Mouse (Mus musculus): ENCODE measurements at regions not wholly inside any gene's neighbourhood (a gene's known extent, or its start where the extent isn't known, plus 50 kb on each side); places are given as distances from the start of the nearest gene placed in this dataset.

DNA sequence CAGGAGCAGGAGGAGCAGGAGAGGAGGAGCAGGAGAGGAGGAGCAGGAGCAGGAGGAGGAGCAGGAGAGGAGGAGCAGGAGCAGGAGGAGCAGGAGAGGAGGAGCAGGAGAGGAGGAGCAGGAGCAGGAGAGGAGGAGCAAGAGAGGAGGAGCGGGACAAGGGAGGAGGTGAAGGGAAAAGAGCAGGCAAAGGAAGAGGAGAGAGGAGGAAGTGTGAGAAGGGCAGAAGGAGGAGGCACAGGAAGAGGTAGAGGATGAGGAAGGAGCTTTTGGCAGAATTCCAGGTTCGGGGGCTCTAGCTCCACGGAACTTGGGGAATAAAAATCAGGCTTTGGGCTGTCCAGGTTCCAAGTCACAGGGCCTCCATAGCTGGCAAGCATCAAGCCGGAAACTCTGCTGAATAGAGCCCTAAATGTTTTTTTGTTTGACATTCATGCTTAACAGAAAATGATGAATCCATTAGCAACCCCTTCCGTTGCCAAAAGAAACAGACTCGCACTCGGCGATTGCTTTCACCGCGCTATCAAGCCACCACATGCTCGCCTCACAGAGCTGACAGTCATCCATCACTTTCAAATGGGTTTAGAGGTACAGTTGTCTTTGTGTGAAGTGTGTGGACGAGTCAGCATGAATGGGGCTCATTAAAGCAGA is 528.7 kb upstream of the Atp11b start:
- Histone ChIP-seq H3K4me1 (replicated peaks; ENCODE audit: insufficient read depth, low read length) (no peaks in the 10 kb centered on the region), H3K4me3 (replicated peaks; ENCODE audit: low read depth, low read length) (no peak overlapping the region), H3K4me2 (ENCODE audit: low read length) (peak overlapping the region; percentile 33), H3K9ac (ENCODE audit: low read depth, low read length) (no peak overlapping the region), H3K27me3 (ENCODE audit: insufficient read depth, low read length) (no peaks in the 10 kb centered on the region), H3K9me3 (replicated peaks; ENCODE audit: low read length) (no peaks in the 10 kb centered on the region), H3K36me3 (ENCODE audit: insufficient read depth, low read length) (no peaks in the 10 kb centered on the region), H3K27ac (no peak overlapping the region)
- ATAC-seq (replicated peaks; ENCODE audit: low FRiP score, low read depth) (no peak), DNase-seq (ENCODE audit: low spot score) (peak; percentile 71)
- no peak for TF ChIP-seq CTCF (IDR thresholded peaks at IDR 0.05; ENCODE audit: low read depth)
- 12% methylated on average over 12 of the region's 12 CpGs for WGBS

DNA sequence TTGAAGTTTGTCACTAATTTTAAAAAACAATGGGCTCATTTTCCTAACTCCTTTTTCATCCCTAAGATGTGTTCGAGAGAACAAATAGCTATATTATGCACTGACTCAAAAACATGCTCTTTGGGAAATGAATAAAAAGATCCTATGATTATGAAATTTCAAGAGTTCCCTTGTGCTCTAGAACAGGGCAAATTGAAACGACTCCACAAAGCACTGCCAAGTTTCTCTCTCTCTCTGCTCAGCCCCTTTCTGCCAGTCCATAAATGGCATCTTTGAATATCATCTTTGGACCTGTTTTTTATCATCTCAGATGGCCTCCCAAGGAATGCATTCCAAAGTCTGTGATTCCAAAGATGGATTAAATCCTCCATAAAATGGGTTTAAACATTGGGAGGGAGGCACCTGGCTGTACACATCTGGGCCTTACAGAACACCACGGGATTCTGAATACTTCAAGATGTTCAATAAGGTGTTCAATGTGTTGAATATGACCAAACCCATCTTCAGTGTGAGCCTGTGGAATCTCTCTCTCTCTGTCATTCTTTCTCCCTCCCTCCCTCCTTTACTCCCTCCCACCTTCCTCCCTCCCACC is 528.0 kb upstream of the Atp11b start:
- Histone ChIP-seq H3K4me1 (replicated peaks; ENCODE audit: insufficient read depth, low read length) (no peaks in the 10 kb centered on the region), H3K4me2 (ENCODE audit: low read length) (no peak overlapping the region), H3K36me3 (ENCODE audit: insufficient read depth, low read length) (no peaks in the 10 kb centered on the region), H3K9me3 (replicated peaks; ENCODE audit: low read length) (no peaks in the 10 kb centered on the region), H3K27me3 (ENCODE audit: insufficient read depth, low read length) (no peaks in the 10 kb centered on the region), H3K4me3 (replicated peaks; ENCODE audit: low read depth, low read length) (no peak overlapping the region), H3K27ac (no peak overlapping the region), H3K9ac (ENCODE audit: low read depth, low read length) (no peak overlapping the region)
- ATAC-seq (replicated peaks; ENCODE audit: low FRiP score, low read depth) (no peak), DNase-seq (ENCODE audit: low spot score) (no peak)
- no peak for TF ChIP-seq CTCF (IDR thresholded peaks at IDR 0.05; ENCODE audit: low read depth)
- 61% methylated on average over 3 of the region's 3 CpGs for WGBS

DNA sequence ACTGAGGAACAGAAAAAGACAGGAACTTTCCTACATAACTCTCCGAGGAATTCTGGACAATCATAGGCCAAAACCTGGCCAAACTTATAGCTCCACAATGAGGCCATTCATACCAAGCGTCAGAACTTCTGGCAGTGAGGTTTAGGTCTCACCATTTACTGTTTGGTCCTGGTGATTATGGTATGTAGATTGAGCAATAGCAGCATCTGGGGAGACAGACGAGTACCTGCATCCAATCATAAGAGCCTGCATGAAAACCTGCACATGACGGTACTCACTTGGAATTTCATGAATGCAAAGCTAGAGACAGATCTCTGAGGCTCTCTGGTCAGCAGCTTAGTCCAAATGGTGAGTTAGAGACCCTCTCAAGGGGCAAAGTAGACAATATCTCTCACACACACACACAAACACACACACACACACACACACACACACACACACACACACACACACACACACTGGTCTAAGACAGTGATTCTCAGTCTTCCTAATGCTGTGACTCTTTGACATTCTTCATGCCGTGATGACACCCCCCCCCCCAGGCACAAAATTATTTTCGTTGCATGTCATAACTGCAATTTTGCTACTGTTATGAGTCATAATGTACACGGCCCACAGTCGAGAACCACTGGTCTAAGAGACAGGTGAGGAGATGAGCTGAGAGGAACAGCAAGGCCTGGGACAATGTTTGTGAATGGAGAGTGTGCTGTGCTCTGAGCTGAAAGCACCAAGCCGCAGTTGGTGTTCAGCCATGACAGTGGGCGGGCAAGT is 522.6 kb upstream of the Atp11b start:
- 87% methylated on average over 10 of the region's 10 CpGs for WGBS
- Histone ChIP-seq H3K36me3 (ENCODE audit: insufficient read depth, low read length) (no peaks in the 10 kb centered on the region), H3K27ac (no peak overlapping the region), H3K9me3 (replicated peaks; ENCODE audit: low read length) (no peaks in the 10 kb centered on the region), H3K27me3 (ENCODE audit: insufficient read depth, low read length) (no peaks in the 10 kb centered on the region), H3K4me1 (replicated peaks; ENCODE audit: insufficient read depth, low read length) (no peaks in the 10 kb centered on the region), H3K4me2 (ENCODE audit: low read length) (no peak overlapping the region), H3K4me3 (replicated peaks; ENCODE audit: low read depth, low read length) (no peak overlapping the region), H3K9ac (ENCODE audit: low read depth, low read length) (no peak overlapping the region)
- no peak for DNase-seq (ENCODE audit: low spot score)
- no peak for TF ChIP-seq CTCF (IDR thresholded peaks at IDR 0.05; ENCODE audit: low read depth)
- ATAC-seq (replicated peaks; ENCODE audit: low FRiP score, low read depth), result no peak

DNA sequence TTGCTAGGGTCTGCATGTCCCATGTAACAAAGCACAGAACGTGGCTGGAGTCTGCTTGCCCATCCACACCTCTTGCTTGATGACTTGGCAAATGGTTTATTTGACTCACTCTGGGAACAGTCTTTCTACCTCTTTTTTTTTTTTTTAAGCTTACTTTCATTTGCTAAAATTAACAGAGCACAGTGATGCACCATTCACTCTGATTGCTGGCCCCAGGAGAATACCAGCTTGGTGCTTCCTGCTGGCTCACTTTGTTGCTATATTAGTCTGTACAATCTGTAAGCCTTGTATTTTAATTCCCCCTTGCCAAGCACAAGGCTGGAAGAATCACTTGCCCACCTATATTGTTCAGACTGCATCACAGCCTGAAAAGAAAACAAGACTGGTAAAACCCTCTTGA is 521.4 kb upstream of the Atp11b start:
- Histone ChIP-seq H3K4me1 (replicated peaks; ENCODE audit: insufficient read depth, low read length) (no peaks in the 10 kb centered on the region), H3K36me3 (ENCODE audit: insufficient read depth, low read length) (no peaks in the 10 kb centered on the region), H3K27me3 (ENCODE audit: insufficient read depth, low read length) (no peaks in the 10 kb centered on the region), H3K27ac (no peak overlapping the region), H3K4me3 (replicated peaks; ENCODE audit: low read depth, low read length) (no peak overlapping the region), H3K4me2 (ENCODE audit: low read length) (no peak overlapping the region), H3K9me3 (replicated peaks; ENCODE audit: low read length) (no peaks in the 10 kb centered on the region), H3K9ac (ENCODE audit: low read depth, low read length) (no peak overlapping the region)
- no peak for TF ChIP-seq CTCF (IDR thresholded peaks at IDR 0.05; ENCODE audit: low read depth)
- DNase-seq (ENCODE audit: low spot score), result no peak
- WGBS, result 61% methylated on average over 1 of the region's 1 CpGs
- no peak for ATAC-seq (replicated peaks; ENCODE audit: low FRiP score, low read depth)

DNA sequence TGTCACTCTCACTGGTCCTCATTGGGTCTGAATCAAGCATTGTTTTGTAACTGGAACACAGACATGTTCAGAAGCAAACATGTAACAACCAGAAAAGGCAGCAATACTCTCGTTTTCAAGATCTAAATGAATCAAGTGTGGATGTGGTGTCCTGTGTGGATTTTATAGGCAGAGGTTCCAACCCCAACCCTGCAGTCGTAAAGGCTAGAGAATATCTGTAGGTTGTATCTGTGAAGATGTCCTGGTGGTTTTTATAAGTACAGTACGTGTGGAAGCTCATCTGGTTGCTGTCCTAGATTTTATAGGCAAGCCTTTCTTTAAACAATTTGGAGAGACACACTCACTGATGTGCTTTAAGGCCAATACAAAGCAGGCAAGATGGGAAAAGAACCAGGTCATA is 518.8 kb upstream of the Atp11b start:
- Histone ChIP-seq H3K36me3 (ENCODE audit: insufficient read depth, low read length) (no peaks in the 10 kb centered on the region), H3K27ac (no peak overlapping the region), H3K4me3 (replicated peaks; ENCODE audit: low read depth, low read length) (no peak overlapping the region), H3K27me3 (ENCODE audit: insufficient read depth, low read length) (no peaks in the 10 kb centered on the region), H3K9ac (ENCODE audit: low read depth, low read length) (no peak overlapping the region), H3K9me3 (replicated peaks; ENCODE audit: low read length) (no peaks in the 10 kb centered on the region), H3K4me2 (ENCODE audit: low read length) (no peak overlapping the region), H3K4me1 (replicated peaks; ENCODE audit: insufficient read depth, low read length) (no peaks in the 10 kb centered on the region)
- DNase-seq (ENCODE audit: low spot score), result no peak
- WGBS, result 74% methylated on average over 3 of the region's 3 CpGs
- ATAC-seq (replicated peaks; ENCODE audit: low FRiP score, low read depth), result no peak
- TF ChIP-seq CTCF (IDR thresholded peaks at IDR 0.05; ENCODE audit: low read depth), result no peak

DNA sequence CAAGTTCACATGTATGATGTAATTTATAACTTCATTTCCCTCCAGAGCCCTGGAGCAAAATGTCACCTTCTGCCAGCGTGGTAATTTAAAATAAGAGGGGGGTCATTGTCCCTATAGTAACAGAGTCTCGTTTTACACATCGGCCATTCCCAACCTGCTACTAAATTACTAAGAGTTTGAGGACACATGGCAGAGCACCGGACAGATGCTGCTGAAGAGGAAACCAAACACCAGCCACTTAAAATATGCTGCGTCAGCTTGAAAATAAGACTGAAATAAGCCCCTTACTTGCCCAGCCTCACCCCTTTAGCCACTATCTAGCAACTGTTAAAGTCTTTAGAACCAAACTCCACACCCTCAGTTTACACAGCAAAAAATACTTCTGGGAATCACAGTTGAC is 518.1 kb upstream of the Atp11b start:
- Histone ChIP-seq H3K36me3 (ENCODE audit: insufficient read depth, low read length) (no peaks in the 10 kb centered on the region), H3K27me3 (ENCODE audit: insufficient read depth, low read length) (no peaks in the 10 kb centered on the region), H3K4me3 (replicated peaks; ENCODE audit: low read depth, low read length) (no peak overlapping the region), H3K27ac (no peak overlapping the region), H3K4me1 (replicated peaks; ENCODE audit: insufficient read depth, low read length) (no peaks in the 10 kb centered on the region), H3K4me2 (ENCODE audit: low read length) (no peak overlapping the region), H3K9ac (ENCODE audit: low read depth, low read length) (no peak overlapping the region), H3K9me3 (replicated peaks; ENCODE audit: low read length) (no peaks in the 10 kb centered on the region)
- TF ChIP-seq CTCF (IDR thresholded peaks at IDR 0.05; ENCODE audit: low read depth), result no peak
- ATAC-seq (replicated peaks; ENCODE audit: low FRiP score, low read depth), result no peak
- WGBS, result 17% methylated on average over 5 of the region's 5 CpGs
- peak; percentile 36 for DNase-seq (ENCODE audit: low spot score)
